Mouse (Mus musculus): ENCODE data around the gene Tln1. TPM values are rescaled to one million over a fixed set of nuclear protein-coding genes. Genes with fewer than 3 reads are reported as not detected.
"Not testable (repeated sequence)": the region's sequence is repeated elsewhere in the genome, so short reads cannot be mapped to it uniquely, and the experiment has no call there.

Tln1 gene
- total RNA-seq, 2 experiments from 2014 or later: 44.8 to 49.0 TPM

DNA sequence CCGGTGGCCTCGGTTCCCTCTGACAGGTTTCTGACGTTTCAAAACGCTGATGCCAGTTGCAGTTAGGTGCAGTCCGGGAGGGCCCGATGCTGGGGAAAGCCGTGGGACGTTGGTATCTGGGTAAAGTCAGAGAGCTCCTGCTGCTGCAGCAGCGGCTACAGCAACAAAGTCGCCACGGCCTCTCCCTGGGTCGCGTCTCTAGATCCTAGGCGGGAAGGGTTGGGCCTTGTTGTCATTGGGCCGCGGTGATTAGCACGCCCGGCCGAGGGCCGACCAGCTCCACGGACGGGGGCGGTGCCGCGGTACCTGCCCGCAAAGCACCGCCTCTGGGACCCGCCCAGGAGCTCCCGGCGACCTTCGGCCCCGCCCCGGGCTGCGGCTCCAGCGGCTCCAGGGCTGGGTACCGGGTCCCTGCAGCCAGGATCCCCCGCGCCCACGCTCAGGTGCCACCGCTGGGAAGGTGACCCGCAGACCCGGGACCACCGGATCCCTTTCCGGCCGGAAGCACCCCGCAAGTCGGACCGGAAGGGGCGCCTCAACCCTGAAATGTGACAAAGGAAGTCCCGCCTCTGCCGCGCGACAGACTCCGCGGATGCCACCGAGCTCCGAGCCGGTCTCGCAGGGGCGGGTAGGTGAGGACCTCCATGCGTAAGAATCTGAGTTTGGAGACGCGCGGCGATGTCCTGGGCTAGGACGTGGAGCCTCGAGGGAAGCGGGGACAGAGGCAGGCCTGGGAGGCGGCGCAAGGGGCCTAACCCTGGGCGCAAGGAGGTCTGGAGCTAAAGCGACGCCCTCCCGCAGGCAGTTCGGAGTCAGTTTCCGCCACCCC, 16.1 kb upstream of the Tln1 start, which contains the start of the genes Rgp1 and Gba2:
Gene Rgp1, plus strand, starts transcription at position 340 of the 829 bp plus-strand sequence.
Gene Gba2, minus strand, starts transcription at position 498 of the 829 bp plus-strand sequence.
- DNase-seq: peak; percentile 88

DNA sequence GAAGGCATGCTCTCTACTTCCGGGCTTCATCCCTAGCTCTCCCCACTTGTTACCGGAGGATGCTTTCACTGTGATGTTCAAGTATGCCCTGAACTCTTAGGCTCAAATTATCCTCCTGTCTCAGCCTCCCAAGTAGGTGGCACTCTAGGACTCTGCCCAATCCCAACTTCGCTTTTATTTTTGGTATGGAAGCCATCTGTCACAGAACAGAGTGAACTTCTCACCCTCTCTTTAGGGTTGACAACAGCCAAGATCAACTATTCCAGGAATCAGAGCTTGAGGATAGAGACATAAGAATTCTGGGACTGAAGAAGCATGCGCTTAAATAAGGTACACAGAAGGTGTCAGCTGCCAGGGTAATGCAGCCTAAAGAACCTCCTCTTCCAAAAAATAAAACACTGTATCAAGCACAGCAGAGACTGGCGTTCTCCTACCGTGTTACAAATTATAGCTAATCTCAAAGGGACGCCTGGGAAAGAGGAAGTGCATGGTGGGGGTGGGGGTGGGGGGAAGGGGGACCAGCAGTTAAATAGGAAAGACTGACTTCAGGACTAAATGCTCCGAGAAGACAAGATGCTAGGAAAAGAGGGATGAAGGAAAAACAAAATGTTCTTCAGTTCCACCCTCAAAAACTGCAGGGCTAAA, 14.9 kb upstream of the Tln1 start:
- no peak for DNase-seq

DNA sequence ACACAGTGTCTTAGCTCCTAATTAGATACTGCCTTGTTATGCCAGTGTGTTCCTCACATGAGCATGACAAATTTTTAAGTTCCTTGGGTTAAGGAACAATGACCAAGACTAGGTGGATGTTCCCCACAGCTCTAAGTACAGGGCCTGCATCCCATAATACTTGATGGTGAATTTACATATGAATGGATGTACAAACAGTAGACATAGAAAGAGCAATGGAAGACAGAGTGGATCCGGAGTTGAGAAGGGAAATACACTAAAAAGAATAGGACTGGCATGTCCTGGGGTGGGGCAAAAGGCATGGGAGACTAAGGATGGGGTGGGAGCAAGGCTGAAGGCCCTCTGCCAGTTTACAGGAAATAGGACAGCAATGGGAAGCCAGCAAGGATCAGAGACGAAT, 12.9 kb upstream of the Tln1 start:
- no peak for DNase-seq

DNA sequence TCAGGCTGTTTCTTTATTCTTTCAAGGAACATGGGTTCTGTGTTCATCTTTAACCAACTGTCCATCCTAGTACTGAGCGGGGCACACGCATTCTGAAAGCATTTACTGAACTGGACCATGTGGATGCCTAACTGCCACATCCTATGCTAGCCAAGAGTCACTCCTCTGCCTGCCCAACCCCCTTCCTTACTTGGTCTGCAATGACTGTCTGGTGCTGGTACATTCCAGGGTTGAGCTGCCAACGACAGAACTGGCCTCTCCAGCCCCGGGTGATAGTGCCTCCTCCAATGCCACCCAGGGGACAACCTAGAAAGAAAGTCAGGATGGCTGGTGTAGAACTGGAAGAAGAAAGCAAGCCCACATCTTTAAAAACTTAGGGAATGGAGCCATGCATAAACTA, 11.1 kb upstream of the Tln1 start:
- no peak for DNase-seq

DNA sequence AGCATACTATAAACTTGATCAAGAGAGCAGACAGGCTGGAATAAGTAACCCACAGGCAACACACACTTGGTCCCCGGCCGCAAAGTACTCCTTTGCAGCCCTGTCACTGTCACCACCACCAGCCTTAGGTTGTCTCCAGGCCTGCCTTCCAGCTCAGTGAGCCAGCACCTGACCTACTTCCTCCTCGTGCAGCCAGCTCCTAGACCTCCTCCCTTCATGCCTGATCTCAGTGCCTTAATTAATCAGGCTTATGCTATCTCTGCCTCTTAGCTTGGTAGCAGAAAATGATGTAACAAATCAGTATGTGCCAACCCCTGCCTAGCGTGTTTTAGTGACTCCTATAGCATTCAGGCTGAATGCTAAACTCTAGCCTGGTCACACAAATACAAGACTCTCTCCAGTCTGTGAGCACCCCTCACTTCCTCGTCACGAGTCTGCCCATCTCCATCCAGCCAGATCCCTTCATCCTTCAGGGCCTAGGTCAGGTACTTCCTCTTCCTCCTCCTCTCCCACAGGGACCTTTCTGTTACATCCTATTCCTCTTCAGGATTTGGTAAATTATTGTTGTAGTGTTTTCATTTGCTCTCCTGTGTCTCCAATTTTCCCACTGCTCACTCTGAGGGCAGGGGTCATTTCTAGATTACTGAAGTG, 9.0 kb upstream of the Tln1 start:
- DNase-seq: no peak

DNA sequence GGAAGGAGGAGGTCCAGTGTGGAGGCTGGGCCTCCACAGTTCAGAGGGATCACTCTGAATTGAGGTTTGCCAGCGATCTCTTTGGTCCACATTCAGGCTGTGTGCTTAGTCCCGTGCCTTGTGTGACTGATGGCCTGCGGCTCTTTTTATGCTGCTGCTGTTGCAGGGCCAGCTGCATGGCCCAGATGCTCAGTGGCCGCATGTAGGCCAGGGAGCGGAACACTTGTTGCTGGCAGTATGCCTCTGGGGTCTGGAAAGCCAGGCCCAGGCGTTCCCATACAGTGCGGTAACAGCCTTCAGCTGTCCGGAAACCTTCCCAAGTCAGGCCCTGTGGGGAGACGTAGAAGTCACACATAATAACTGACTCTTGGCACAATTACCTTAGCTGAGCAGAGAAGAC, 4.6 kb upstream of the Tln1 start:
- no peak for DNase-seq

DNA sequence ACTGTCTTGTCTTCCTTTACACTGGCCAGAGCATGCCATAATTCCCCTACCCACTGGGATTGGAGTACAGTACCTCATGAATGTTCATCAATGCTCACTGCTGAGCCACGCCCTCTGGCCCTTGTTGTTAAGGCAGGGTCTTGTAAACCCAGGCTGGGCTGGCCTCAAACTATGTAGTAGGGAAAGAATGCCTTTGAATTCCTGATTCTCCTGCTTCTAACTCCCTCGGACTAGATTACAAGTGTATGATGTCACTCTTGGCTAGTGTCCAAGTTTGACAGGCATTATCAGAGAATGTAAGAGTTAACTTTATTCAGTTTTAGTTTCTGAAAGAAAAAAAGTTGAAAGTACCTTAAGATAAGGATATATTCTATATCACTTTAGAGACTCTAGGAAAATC, 1.7 kb upstream of the Tln1 start:
- no peak for DNase-seq

DNA sequence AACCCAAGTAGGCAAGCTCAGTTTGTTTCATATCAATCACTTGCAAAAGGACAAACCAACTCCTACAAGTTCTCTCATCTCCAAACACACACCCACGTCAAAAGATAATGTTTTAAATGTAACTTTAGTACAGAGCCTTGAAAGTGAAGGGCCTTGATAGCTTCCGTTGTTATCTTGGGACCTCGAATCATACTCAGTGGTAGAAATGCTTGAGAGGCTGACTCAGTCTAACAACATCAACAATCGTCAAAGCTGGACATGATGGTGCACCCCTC, 1.0 kb upstream of the Tln1 start:
- no peak for DNase-seq

DNA sequence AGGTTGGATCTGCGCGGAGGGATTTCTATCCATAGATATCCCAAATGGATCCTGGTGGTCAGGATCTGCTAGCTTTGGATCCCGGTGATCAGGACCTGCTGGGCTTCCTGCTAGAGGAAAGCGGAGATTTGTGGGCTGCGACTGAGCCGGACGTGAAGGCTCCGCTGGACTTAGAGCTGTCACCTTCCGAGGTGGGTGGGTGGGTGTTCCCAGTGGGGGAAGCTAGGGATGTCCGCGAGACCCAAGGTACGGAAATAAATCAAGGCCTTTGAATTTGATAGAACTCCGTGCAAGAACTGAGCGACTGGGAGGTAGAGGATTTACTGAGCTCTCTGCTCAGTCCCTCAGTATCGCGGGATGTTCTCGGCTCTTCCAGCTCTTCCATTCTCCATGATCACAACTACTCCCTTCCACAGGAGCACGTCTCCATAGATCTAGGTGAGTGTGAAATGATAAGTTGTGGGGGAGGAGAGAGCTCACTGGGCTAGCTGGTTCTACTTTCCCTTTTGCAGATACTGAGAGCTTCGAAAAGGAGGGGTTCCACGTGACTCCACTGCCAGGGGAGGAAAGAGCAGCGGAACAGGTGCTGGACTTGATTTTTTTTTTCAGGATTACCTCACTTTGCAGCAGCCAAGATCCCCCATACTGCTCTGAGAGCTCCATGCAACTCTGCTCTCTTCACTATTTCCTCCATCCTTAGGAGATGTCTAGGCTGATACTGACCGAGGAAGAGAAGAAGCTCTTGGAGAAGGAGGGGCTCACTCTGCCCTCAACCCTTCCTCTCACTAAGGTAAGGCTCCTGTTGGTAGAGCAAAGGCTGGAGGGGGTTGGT, 494 bp upstream of the Tln1 start:
- no peak for DNase-seq

DNA sequence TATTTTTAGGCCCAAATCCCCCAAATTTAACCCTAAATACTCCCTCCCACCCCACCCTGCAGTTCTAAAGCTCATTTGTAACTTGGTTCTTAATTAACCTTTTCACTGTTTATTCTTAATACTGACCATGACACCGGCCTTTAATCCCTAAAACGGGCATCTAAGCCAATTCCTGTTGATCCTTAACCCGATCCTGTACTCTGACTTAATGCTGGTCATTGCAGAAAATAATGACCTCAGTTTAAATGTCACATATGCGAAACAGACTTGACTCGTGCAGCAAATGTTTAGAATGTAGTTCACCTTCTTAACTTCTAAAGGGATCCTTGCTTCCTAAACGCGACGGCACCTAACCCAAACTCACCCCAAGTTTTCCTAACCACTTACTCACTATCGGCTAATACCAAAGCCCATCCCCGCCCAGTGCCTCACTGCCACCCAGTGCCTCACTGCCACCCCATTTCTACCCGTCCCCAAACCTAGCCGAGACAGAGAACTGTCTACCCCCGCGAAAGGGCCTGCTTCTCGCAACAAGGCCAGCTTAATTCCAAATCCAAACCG, 975 bp downstream of the Tln1 start:
- no peak for DNase-seq

DNA sequence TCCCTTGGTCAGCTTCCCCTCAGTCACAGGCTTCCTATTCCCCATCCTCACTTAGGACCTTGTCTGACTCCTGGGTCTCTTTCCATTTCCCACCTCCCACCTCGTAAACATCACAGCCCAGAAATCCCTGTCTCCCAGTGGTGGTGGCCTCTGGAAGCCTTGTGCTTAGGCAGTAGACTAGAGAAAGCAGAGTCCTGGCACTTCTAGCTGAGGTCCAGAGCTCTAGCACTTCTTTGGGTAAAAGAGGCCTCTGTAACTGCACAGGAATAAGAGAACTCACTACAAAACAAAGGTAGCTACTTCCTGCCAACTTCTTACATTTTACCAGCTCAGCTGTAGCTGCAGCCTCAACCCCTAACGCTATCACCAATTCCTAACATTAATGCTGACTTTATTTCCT, 1.5 kb downstream of the Tln1 start:
- no peak for DNase-seq

DNA sequence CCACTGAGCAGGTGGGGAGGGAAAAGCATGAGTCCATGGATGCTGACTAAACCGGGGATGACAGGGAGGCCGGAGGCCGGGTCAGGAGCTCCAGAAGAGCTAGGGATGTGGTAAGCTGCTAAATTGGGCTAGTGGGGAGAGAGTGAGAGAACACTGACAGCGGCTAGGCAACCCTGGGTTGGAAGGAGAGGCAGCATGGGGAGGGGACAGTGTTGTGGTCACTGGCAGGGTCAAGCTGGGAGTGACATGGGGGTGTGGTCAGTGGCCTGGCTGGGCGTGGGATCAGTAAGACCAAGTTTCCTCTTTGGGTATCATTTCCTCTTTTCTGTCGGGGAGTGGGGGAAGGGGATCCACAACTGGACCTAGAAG, 2.3 kb downstream of the Tln1 start:
- no peak for DNase-seq

DNA sequence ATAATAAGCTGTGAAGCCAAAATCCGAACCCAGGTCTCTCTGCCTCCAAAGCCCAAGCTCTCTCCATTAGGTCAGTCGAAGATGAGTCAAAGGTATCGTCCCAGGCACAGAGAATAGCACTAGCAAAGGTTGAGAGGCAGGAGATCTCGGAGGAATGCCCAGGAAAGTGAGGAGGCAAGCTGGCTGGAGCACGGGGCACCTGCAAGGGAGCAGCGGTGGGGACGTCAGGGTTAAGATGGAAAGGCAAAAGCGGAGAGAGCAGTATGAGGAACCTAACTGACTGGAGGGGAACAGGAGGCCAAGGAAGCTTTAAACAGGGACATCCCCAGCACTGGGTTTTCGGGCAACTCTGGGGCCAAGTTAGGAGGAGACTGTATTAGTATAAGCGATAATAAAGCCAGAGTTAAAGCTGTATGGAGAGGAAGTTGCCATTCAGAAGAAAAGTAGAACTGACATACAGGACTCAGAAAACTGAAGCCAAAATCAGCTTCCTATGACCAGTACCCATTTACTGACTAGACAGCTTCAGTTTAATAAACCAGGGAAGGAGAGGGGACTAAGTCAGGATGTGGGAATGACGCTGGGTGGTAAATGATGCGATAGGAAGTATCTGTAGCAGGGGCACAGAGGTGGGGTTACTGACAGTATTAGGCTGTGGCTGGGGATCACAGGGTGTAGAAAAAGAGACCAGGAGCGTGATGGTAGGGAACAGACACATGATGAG, 2.8 kb downstream of the Tln1 start:
- DNase-seq: no peak

DNA sequence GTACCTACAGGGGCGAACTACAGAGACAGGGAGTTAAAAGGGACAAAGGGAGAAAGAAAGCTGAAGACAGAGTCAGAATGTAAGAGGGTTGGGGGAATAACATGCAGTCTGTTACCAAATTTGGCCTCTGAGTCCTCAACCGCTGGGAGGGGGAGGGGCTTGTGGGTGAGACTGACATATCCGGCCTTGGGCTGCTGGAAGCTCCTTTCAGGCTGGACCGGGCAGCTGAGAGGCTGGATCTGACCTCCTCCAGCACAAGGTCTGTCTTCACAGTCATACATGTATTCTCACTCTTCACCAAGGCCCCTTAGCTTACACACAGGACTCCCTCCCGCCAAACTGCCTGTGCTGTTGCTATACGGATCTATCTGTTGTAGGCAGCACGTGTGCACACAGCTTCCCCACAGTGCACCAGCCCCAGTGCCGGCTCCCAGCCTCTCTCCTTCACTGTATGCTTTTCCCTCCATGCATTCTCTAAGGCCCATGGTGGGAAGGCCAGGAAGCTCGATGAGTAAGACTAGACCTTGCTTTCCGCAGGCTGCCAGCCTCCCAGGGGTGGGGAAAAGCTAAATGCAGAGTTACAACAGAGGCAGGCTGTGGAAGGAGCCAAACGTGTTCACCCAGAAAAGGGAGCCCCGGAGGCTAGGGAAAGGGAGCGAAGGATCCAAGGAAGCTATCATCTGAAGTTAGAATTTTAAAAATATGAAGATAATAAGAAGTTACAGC, 3.7 kb downstream of the Tln1 start:
- no peak for DNase-seq

DNA sequence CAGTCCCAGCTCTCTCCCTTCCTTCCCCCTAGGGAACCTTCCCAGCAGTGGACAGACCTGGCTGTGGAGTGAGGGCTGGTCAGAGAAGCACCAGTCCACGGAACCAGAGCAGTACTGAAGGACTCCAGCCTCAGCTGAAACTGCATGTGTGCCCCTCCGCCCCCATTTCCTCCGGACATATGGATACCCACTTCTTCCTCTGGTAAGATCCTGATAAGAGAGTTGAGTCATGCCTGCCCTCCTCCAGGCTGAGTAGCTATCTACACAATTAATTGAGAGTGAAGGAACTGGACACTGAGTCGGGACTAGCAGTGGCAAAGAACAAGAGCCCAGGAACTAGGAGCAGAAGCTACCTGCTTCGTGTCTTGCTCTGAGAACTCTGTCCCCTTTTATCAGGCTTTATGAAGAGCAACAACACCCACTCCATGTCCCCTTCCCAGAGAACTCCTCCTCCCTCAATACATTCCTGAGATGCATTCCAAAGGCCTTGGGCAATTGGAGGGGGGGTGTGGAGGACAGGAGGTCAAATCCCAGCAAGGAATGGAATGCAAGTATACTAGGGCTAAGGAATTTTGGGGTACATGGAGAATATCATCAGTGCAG, 4.4 kb downstream of the Tln1 start:
- DNase-seq: no peak

DNA sequence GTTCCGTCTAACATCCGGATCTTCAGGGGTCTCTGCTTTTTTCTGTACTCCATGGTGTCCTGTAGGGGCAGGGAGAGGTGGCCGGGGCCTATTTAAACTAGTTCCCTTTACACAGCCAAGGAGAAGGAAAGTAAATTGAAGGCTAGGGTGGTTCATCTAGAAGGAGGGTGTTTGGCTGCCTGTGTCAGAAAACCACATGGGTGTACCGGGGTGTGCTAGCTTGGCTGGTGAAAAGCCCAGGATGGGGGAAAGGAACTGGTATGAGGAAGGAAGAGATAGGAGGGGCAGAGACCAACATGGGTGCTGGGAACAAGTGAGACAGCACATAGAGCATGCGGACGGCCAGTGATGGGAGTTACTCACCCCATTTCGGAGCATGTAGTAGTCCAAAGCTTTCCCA, 6.6 kb downstream of the Tln1 start:
- DNase-seq: no peak

DNA sequence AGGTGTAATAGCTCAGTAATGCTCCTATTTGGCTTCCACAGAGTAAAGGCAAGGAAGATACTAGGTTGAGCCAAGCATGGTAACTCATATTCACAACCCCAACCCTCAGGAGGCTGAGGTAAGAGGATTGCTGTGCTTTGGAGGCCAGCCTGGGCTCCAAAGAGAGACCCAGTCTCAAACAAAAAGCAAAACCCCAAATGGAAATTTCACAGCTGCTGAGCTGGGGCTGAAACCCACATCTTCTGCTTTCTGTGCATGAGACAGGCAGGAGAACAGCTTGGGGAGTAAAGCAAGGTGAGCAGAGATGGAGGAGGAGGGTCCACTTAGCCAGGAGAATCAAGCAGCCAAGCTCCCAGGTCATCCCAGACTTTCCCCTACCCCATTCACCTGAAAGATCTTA, 8.6 kb downstream of the Tln1 start:
- no peak for DNase-seq

DNA sequence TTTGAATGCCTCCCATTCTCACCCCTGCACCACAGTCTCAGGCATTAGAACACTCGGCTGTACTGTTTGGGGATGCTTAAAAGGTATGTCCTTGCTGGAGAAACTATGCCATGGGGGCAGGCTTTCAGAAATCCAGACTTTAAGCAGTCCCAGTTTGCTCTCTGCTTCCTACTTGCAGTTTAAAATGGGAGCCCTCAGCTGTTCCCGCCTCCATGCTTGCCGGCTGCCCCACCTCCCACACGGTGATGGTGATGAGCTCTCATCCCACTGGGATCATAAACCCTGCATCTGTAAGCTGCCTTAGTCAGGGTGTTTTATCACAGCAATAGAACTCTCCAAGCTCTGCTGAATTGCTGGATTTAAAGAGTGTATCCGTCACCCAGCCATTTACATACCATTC, 10.1 kb downstream of the Tln1 start:
- DNase-seq: no peak

DNA sequence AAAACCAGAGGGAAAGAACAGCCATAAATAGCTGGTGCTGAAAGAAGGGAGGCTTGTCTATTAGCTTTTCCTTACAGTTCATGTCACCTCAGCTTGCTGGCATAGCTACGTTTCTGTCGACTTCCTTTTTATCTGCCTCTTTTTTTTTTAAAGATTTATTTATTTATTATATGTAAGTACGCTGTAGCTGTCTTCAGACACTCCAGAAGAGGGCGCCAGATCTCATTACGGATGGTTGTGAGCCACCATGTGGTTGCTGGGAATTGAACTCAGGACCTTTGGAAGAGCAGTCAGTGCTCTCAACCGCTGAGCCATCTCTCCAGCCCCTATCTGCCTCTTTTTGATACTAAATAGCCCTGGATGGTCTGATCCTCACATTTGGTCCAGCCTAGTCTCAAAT, 10.6 kb downstream of the Tln1 start:
- not testable (repeated sequence) for DNase-seq

DNA sequence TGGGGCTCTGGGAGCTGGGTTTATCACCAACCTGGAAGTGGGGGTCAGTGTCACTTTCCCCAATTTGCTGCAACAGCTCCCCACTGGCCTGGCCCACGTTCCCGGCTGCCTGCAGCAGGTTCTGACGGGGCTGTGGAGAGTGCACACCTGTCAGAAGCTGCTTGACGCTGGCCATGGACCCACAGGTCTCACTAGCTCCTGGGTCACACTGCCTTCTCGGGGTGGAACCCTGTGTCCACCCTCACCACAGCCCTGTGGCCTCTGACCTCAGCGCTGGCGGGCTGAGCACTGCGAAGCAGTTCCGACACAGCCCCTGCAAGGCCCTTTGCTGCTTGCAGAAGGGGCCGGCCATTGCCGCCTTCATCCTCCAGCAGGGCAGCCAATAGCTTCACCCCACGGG, 13.4 kb downstream of the Tln1 start:
- DNase-seq: no peak

DNA sequence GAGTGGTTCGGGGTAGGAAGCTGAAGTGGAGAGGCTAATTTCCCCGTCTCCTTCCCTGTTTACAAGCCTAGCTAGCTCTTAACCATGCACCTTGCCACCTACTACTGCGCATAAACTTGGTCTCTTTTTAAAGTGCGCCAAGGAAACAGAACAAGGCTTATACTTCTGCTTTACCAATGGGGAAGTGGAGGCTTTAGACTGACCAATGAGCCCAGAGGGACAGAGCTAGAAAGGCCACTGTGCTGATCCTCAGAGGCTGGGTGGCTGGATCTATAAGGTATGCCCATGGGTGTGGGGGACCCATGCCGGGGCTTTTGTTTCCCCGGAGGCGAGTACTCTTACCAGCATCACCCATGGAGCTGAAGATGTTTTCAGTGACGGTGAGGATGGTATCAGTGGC, 15.3 kb downstream of the Tln1 start:
- DNase-seq: no peak

Measured in layer of hippocampus, postnatal 36 days (tissue).